Mouse (Mus musculus) liver, postnatal 0 days (tissue): ENCODE results near the gene Npepps.

Experiments
- CTCF ChIP-seq: sonication (generic); IDR thresholded peaks from 2 replicates; pipeline ENCODE4 v1.5.1; 2016; ENCODE audit warnings: antibody characterized with exemption, low read depth
- EP300 ChIP-seq: IDR thresholded peaks from 2 replicates; pipeline ENCODE4 v1.6.1; 2016; ENCODE audit warnings: antibody characterized with exemption, low read depth, mild to moderate bottlenecking

- TF ChIP-seq CTCF (no peak), EP300 (no peak)
Observed at GRCm38 (mm10) chr11:97277166-97277565, 3.3 kb downstream of the Npepps start.
